Mouse (Mus musculus): ENCODE measurements at regions not wholly inside any gene's neighbourhood (a gene's known extent, or its start where the extent isn't known, plus 50 kb on each side); places are given as distances from the start of the nearest gene placed in this dataset.

DNA sequence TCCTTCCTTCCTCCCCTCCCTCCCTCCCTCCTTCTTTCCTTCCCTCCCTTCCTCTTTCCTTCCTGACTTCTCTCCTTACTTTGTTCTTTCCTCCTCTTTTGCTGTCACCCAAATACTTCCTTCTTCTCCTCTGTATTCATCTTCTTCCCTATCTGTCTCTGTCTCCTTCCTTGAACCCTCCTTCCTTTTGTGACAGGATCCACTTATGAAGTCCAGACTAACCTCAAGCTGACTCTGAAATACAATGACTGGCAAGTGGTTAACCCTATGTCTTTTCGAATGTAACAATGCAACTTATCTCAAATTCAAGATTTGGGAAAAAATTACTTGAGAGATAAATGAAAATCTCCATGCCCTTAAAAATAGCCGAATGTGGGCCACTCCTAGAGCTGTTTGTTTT lies 197.0 kb upstream of the Dcn start:
- DNase-seq = no peak

DNA sequence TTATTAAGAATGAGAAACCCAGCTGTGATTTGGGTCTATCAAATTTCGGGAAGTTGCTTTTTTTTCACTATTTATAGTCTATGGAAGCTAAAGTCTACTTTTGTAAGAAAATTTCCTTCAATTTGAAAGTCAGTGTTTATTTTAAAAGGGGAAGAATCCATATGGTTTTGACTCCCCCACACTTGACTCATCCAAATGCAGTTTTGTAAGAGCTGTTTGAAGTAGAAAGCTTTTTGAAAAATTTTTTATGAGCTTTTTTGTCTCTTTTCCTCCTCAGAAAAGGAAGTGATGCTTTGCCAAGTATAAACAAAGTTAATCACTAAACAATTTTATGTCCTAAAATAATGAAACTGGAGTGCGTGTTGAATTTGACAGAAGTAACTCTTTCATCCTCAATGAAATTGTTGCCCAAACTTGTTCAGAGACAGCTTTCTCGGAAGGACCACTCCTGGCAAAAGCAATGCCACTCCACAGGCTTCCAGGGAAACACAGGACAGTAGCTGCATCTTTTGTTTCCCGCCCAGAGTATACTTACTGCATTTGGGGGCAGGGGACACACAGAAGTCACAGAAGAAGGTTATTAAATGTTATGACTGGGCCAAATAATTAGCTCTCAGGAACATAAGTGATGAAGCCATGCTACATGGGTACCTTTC lies 196.4 kb upstream of the Dcn start:
- no peak for DNase-seq

DNA sequence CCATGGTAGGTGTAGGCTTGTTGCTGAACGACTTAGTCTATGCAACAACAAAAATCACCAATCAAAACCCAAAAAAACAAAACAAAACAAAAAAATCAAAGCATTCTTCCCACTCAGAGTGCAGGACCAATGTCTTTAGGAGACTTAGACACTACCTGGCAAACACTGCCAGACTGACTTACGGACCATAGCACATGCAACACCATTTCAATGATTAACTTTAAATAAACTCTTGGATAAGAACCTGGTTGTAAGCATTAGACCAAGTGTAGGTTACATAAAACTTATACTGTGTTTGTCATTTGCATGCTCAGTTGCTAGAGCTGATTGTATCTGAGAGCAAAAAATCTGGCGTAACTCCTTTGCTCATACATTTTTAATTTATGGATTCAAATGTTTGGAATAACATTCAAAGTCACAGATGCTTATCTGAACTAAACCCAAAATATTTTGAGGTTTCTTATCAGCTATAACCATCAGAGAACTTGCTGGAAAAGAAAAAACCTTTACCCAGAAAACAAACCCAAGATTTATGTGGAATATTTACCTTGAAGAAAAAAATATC lies 174.5 kb upstream of the Dcn start:
- DNase-seq = peak in 1 of 2 experiments; percentile 19

DNA sequence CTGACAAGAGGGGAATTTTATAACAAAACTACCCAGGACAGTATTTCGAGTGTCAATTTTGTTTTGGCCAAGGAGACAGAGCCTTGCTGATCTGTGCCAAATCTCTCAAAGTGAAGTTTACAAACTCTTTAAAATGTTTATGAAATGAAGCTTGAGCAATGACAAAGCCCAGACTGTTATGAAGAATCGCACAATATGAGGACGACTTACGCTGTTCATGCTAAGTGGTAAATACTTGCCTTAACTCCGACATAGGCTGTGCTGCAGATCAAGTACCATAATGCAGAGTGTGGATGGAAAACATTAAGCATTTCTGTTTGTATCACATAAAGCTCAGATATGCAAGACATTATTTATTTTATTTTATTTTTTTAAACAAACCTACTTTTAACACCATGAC lies 169.8 kb upstream of the Dcn start:
- DNase-seq = no peak

DNA sequence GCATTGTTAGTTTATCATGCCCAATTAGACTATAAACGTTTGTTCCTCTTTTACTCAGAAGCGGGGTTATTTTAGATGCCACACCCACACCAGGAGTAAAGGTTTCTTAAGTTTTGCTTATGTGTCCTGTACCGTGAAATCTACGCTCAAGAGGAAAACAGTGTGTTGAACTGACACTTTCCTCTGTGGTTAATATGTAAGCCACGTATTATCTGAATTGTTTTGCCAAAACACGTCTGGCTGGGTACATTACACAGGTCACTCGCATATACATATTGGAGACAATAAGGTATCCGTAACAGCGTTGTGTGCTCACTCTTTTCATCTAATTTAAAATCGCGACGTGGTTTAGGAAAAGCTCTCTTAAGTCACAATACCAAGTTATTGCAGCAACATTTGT lies 166.9 kb upstream of the Dcn start:
- DNase-seq = peak; percentile 2 to 29

DNA sequence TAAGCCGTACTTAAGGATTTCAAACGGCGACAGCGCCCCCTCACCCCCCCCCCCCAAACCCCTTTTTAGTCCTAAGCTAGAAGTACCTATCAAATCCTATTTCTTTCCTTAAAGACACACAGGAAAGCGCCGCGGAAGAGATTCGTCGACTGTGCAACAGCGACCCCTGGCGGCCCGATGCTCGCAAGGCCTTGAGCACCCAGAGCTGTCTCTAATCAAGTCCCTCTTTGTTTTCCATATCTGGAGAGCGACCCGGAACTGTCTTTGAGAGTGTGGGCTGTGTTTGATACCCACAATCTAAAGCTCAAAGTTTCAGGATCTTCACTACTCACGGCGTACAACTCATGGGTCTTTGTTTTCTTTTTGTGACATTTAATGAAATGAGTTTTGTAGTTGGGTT lies 166.4 kb upstream of the Dcn start:
- DNase-seq = peak; percentile 85 to 93

DNA sequence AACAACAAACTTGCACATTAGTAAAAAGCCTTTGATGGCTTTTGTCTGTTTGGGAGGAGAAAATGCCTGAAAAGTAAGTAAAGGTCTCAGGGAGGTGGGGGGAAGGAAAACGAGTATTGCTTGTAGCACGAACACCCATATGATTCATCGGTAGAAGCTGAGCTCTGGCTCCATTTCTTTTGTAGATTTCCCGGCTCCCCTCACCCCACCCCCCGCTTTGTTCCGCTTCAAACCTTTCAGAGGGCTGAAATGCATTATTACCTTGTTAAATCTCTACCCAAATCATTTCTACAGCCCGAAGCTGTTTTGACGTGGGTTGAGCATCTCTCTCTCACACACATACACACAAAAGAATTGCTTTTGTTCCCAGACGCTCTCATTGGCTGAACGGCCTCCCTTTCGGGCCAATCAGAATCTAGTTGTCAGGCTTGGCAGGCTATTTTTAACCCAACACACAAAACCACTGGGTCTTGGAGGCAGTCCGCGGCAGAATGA lies 166.0 kb upstream of the Dcn start:
- peak; percentile 82 to 85 for DNase-seq

DNA sequence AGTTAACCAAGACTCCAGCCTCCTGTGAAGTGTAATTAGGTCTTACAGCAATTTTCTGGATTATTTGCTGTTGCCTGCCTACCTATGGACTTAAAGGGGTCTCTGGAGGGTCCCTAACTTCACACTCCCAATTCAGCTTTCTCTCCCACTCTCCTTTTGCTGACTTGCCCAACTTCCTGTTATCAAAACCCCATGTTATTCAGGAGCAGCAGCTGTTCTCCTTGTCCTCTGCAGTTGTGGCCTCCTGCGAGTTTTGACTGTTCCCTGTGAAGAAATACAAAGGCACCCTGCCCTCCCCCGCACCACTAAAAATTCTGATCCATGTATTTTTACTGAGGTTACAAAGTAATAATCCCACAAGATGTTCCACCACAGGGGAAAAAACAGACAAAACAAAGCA lies 146.8 kb upstream of the Dcn start:
- no peak for DNase-seq

DNA sequence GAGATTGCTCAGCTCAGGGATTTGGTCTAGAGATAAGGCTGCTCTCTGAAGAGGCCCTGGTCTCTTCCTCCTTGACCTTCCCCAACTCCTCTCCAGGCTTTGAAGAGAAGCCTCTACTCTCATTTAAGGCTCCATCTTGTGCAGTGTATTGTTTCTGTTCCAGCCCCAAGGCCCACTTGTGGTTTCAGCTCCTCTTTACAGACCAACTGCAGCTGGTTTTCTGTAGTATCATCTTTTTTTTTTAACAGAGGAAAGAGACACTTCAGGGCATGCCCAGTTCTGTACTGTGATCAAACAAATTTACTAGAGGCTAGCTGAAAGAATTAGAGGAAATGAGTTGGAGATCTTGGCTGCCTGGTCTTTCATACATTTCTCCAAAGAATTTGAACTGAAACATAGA lies 145.4 kb upstream of the Dcn start:
- no peak for DNase-seq

DNA sequence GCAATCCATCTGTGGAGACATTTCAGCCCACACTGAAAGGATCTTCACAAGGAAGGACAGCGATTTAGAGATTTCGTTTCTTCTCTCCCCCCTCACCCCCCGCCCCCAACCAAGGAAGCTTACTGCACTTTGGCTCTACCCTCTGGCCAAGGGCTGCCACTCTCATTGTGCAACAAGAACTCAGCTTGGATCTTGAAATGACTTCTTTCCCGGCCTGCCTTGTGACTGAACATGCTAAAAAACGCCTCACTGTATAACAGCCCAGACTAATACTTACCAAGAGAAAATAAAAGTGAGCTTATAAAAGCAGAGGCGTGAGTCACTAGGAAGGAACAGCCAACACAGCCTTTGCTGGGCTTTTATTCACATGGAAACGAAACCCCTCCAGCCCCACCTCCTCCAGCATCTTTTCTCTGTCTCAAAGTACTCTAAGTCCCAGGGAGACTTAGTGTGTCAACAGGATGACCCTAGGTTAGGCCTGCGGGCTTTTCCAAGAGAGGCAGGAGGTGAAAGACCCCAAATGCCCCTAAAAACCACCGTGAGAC lies 144.7 kb upstream of the Dcn start:
- DNase-seq = no peak

DNA sequence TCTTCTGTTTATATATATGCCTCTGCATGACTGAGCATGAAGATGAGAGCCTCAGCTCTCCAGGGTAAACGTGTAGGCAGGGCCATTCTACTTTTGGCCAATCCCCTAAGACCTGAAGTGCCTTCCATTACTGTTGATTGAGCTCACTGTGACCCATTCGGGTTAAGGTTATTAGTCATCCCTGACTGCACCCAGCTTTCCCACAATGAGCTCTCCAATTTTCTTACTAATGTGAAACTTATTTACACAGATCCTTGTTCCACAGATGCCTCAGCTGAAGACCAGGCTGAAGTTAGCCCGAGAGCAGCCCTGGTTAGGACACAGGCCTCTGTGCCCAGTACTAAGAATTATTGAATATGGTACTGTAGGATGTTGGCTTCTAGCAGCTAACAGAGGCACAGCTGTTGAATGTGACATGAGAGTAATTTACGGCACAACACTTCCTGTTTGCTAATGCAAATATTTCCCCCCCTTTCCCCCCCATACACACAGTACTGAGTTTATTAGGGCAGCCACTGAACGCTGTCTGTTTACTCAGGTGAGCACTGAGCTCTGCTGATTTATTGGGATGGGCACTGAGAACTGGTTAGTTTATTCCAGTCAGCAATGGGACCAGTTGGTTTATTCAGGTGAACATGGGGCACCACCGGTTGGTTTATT lies 141.2 kb upstream of the Dcn start:
- no peak for DNase-seq

DNA sequence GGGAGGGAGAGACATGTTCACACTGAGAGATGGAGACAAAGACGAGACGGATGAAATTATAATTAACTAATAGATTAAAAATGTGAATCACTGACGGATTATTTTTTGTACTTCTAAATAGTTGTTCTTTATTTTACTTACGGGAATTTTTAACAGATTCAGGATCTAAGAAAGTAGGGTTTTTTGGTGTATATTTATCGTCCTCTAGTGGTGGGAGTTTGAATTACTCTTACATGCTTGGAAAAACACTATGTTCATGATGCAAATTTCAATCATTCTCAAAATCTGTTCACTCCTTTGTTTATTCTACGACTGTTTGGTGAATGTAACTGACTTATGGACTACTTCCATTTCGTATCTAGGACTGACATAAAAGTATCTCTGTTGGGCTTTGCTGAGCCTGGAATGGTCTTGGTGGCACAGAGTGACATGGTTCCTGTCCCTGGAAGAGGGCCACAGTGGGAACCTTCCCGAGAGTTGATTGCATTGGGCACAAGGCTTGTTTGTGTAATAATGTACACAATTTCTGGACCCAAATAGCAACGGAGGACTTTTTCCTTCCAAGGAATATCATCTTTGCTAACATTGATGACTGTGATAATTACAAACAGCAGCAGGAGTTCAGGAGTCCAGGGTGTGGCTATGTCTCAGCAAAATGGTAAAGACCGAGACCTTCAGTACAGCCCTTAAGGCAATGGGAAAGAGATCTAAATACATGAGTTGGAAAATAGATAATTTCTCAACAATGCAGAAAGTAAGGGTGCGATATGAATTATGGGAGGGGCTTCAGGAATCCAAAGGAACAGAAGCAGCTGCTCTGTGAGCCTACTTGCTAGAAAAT lies 139.3 kb upstream of the Dcn start:
- DNase-seq = no peak

DNA sequence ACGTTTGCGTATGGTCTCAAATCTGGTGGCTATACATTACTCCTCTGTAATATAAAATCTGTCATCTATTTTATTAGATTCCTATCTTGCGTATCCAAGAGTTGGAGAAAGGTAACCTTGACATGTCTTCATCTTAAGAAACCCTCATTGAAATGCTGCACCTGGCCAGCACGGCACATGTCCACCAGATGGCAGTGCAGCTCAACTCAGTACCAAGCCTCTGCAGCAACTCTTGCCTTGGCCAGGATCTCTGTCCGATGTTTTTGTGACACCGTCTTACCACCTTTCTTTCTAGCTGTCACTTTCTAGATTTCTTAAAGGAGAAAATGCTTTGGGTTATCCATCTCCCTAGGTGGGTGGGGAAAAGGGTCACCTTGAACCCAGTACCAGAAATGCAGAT lies 134.1 kb upstream of the Dcn start:
- peak; percentile 38 to 76 for DNase-seq

DNA sequence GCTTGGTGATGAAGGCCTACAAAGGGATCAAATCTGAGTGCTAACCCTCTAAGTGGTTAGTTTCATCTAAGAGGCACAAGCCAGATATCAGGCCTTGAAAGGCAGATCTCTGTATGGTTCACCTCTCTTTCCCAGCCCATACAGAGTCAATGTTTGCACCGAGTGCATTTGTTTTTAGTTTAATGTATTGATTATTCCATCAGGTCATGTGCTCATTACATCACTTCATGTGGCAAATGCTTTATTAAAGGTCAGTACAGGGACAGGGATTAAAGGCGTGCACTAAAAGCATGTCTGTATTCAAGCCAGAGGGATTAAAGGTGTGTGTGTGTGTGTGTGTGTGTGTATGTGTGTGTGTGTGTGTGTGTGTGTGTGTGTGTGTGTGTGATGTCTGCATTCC lies 132.5 kb upstream of the Dcn start:
- DNase-seq = no peak

DNA sequence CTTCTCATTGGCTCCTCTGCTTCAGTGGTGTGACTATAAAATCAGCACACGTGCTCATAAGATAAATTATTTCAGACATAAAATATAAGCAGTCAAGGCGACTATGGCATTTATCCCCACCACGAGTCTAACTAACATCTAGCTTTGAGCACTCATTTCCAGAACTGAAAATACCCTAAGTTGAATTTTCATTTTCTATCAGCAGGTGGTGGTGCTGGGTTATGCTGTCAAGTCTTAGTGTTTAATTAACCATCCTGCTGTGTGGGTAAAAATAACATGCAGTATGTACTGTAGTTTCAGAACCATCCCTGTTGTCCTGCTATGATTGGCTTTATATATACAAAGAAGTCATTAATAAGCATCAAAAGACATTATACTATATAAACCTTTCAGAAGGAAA lies 110.8 kb upstream of the Dcn start:
- DNase-seq = no peak

DNA sequence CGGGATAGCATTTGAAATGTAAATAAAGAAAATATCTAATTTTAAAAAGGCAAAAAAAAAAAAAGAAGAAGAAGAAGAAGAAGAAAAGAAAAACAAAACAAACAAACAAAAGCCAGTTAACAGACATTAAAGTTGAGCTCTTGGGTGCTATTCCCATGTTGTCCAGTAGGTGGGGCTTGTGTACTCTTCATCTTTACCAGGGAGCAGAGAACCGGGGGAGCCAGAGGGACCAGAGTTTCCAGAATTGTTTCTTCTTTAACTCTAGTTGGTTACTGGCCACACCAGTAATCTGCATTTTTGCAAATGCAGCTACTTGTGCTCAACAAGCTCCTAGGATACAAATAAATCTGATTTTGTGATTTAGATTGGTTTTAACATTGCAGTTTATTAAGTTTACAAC lies 103.6 kb upstream of the Dcn start:
- peak; percentile 16 to 43 for DNase-seq

DNA sequence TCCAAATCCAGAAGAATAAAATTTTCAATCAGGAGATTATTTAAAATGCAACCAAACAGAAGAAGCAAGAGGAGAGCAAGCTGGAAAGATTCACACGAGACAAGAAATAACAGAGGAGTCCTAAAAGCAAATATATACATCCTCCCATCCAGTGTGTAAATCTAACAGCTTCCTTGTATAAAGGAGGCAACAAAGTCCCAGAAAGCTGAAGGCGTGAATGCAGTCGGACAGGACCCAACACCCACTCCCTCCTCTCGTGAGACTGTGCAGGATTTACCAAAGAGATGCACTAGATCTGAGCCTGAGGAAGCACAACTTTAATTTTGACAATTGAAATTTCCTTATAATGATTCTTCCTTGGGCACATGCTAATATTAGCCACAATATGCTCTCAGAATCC lies 103.0 kb upstream of the Dcn start:
- DNase-seq = no peak

DNA sequence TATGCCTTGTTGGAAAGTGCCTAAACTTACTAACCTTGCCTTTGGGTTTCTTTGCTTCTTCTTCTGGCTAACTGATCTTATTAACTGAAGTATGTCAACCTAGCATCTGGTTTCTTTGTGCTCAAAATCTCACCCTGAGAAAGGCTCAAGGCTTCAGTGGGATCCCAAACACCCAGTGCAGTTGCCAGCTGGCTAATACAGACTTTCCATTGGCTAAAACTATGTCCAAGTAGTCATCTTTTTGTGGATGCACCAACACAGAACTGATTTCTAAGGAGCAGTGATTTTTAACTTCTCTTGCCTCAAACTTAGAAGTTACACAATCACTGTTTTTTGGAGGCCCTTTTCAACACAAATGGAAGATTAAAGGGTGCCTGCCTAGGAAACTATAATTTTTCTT lies 97.8 kb upstream of the Dcn start:
- no peak for DNase-seq

DNA sequence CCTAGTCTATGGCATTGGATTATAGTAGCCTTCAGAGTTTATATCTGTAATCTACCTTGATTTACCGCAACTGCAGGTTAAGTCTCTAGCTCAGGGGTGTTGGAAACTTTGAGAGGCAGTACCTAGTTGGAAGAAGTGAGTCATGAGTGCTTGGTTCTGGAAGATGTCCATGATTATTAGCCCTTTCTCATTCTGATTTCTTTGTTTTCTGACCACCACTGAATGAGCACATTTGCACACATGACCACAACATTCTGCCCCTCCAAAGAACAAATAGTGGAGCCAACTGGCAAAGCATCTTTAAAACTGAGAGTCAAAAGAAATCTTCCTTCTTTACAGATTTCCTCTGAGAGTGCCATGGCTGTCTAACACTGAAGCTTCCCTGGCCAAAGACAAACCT lies 95.5 kb upstream of the Dcn start:
- DNase-seq = no peak

DNA sequence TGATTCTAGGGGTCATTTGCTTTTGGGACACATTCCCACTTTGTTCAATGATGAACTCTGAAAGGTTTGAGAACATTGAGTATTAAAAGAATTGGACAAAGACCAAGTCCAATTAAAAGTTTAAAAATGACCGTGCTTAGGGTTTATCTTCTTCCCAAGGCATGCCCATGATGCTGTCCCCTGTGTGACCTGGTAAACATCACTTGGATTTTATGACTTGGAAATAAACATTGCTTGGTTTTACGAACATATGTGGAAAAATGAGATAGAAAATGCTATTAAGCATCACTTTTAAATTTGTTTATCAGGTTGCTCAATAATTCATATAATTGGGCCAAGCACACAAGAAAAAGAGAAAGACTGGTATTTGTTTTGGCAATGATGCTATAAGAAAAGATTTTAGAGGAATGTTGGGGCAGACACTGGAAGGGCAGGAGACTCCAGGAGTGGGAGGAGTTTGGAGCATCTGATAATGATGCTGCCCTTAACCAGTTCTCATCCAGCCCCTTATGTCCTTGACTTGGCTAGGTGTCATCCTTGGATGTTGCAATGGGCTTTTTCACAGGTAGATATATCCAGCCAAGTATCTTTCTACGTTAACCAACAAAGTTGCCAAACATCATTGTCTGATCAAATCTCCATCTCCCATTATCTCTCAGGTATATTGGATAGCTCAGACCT lies 92.1 kb upstream of the Dcn start:
- no peak for DNase-seq

DNA sequence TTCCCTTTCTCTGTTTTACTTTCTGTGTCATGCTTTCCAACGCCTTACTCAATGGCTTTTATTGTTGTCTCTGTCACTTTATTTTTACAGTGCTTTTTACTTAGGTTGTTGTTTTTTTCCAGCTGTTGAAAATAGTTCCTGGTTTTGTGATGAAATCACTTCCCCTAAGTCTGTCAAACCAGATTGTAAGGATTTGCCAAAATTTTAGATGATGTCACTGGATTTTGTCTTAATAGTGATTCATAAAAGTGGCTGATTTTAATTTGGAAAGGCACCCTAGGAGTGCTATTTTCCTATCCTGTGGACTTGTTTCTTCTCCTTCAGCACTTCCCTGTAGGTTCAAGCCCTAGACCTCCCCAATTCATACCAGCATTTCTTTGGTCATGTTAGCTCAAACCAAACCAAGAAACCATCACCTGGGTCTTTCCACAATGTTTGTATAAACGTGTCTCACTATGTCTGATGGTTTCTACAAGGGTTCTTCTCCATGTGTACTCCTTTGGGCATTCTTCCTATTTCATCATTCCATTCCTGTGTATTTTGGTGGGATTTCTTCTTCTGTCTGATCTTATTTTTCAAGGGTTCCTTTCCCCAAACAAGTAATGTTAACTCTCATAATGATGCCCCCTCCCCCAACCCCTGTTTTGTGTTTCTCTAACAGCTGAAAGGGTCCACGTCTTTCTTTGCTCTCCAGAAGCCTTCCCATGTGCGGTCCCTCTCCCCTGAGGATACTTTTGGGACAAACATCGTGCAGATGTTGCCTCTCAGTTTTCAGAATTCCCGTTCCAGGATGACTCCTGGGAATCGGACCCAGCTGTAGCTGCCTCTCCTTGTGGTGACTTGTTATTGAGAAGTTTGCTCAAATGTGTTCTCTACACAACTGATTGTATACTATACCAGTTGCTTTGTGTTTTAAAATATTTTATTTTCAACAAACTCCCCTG lies 89.5 kb upstream of the Dcn start:
- DNase-seq = no peak
